In genomic region chr13:48830528-48831250, GRCm38 (mm10) we compare ENCODE assay signal across 21 mouse cellular contexts. TPM values are rescaled to one million over a fixed set of nuclear protein-coding genes. Genes with fewer than 3 reads are reported as not detected.
DNase-seq lines count a peak whose midpoint lies in the region; ATAC-seq and TF ChIP-seq lines count a peak whose summit lies in the region.
"Had no signal": no experiment of that assay in that cellular context is flagged by ENCODE, and none has a peak within 500 bp of the region (broad histone marks: within the 10 kb centered on the region; RNA-seq: fewer than 3 reads in every experiment).

No protein-coding gene starts in this region.

- H3K4me3 ChIP-seq in forebrain, embryonic 12.5 days (replicated peaks), result no peak overlapping the region
- no peak overlapping the region for H3K4me3 ChIP-seq in forebrain, embryonic 11.5 days (ENCODE audit: low read depth, low read length)
- H3K4me3 ChIP-seq in neural tube, embryonic 13.5 days, result no peak overlapping the region
- no peak overlapping the region for H3K4me3 ChIP-seq in hindbrain, postnatal 0 days (ENCODE audit: low read length)
- H3K4me3 ChIP-seq: embryonic facial prominence, embryonic 15.5 days; heart, embryonic 12.5 days; liver, embryonic 12.5 days; lung, embryonic 15.5 days; megakaryocyte, embryonic 14.5 days had no signal

- H3K27ac ChIP-seq in forebrain, embryonic 12.5 days, result no peak overlapping the region
- H3K27ac ChIP-seq in forebrain, embryonic 11.5 days (ENCODE audit: low read depth, low read length), result no peak overlapping the region
- H3K27ac ChIP-seq in neural tube, embryonic 13.5 days (replicated peaks), result peak overlapping the region; percentile 73
- H3K27ac ChIP-seq in hindbrain, postnatal 0 days, result 0 out of 2 replicates have a peak overlapping the region, but pooled peaks have one; percentile 11
- H3K27ac ChIP-seq: embryonic facial prominence, embryonic 15.5 days; liver, embryonic 12.5 days; lung, embryonic 15.5 days; stomach, postnatal 0 days had no signal

- H3K9me3 ChIP-seq in forebrain, embryonic 12.5 days, result no peaks in the 10 kb centered on the region
- H3K9me3 ChIP-seq in forebrain, embryonic 11.5 days (ENCODE audit: control insufficient read depth, low read length), result no peaks in the 10 kb centered on the region
- no peaks in the 10 kb centered on the region for H3K9me3 ChIP-seq in neural tube, embryonic 13.5 days
- no peaks in the 10 kb centered on the region for H3K9me3 ChIP-seq in hindbrain, postnatal 0 days (ENCODE audit: low read length)
- H3K9me3 ChIP-seq: embryonic facial prominence, embryonic 15.5 days; heart, embryonic 12.5 days; liver, embryonic 12.5 days; lung, embryonic 15.5 days; megakaryocyte, embryonic 14.5 days had no signal

- 0 out of 2 replicates have a peak, but pooled peaks have one; percentile 4 for TF ChIP-seq CTCF in hindbrain, postnatal 0 days (IDR thresholded peaks at IDR 0.05; ENCODE audit: low read depth)

- H3K36me3 ChIP-seq in forebrain, embryonic 12.5 days (replicated peaks), result peaks cover 65% of the 10 kb centered on the region
- H3K36me3 ChIP-seq in forebrain, embryonic 11.5 days (ENCODE audit: control insufficient read depth, insufficient read depth, low read length), result peaks cover 15% of the 10 kb centered on the region; the same call in 1 of the 2 replicates
- peaks cover 48% of the 10 kb centered on the region for H3K36me3 ChIP-seq in neural tube, embryonic 13.5 days
- H3K36me3 ChIP-seq in hindbrain, postnatal 0 days (ENCODE audit: insufficient read depth, low read length), result peaks cover 28% of the 10 kb centered on the region; the same call in 1 of the 2 replicates

- ATAC-seq in forebrain, embryonic 12.5 days (ENCODE audit: low FRiP score), result peak; percentile 69
- ATAC-seq in forebrain, embryonic 11.5 days (replicated peaks; ENCODE audit: low FRiP score), result no peak
- ATAC-seq in neural tube, embryonic 13.5 days (ENCODE audit: low read depth), result peak; percentile 61; the same call in 1 of the 2 replicates
- ATAC-seq in hindbrain, postnatal 0 days, result peak; percentile 69
- ATAC-seq: liver, embryonic 12.5 days; Patski had no signal

- no peak overlapping the region for H3K4me2 ChIP-seq in forebrain, embryonic 12.5 days
- no peak overlapping the region for H3K4me2 ChIP-seq in forebrain, embryonic 11.5 days (ENCODE audit: low read depth, low read length, severe bottlenecking)
- H3K4me2 ChIP-seq in neural tube, embryonic 13.5 days, result no peak overlapping the region
- H3K4me2 ChIP-seq in hindbrain, postnatal 0 days (ENCODE audit: low read depth, low read length), result no peak overlapping the region
- H3K4me2 ChIP-seq: embryonic facial prominence, embryonic 15.5 days; heart, embryonic 12.5 days; liver, embryonic 12.5 days; lung, embryonic 15.5 days had no signal

- no peak overlapping the region for H3K9ac ChIP-seq in forebrain, embryonic 12.5 days
- no peak overlapping the region for H3K9ac ChIP-seq in forebrain, embryonic 11.5 days (ENCODE audit: low read length)
- no peak overlapping the region for H3K9ac ChIP-seq in neural tube, embryonic 13.5 days
- no peak overlapping the region for H3K9ac ChIP-seq in hindbrain, postnatal 0 days (replicated peaks; ENCODE audit: low read length)
- H3K9ac ChIP-seq: embryonic facial prominence, embryonic 15.5 days; heart, embryonic 12.5 days; liver, embryonic 12.5 days; lung, embryonic 15.5 days had no signal

- H3K4me1 ChIP-seq in forebrain, embryonic 12.5 days, result no peaks in the 10 kb centered on the region
- no peaks in the 10 kb centered on the region for H3K4me1 ChIP-seq in forebrain, embryonic 11.5 days (replicated peaks; ENCODE audit: control insufficient read depth, insufficient read depth, low read length)
- no peaks in the 10 kb centered on the region for H3K4me1 ChIP-seq in neural tube, embryonic 13.5 days (replicated peaks)
- H3K4me1 ChIP-seq in hindbrain, postnatal 0 days (ENCODE audit: insufficient read depth, low read length), result no peaks in the 10 kb centered on the region
- H3K4me1 ChIP-seq: embryonic facial prominence, embryonic 15.5 days; lung, embryonic 15.5 days had no signal

- no peak for DNase-seq in forebrain, embryonic 11.5 days (ENCODE audit: low spot score)
- DNase-seq in neural tube, embryonic 10.5 days (ENCODE audit: extremely low spot score, low spot score), result no peak
- DNase-seq in hindbrain, postnatal 0 days (ENCODE audit: low spot score), result peak; percentile 70
- no peak for DNase-seq in natural killer cell, adult 2 months (ENCODE audit: low spot score in 2 of 2)
- DNase-seq in T-cell, adult 2 months (ENCODE audit: low spot score), result no peak
- DNase-seq: cerebellum, adult 11 months; gastrocnemius, postnatal 25 days; heart, postnatal 4 days; kidney, adult 2 months; kidney, postnatal 25 days; layer of hippocampus, adult 9-11 months; thymus, postnatal 25 days had no signal

- H3K27me3 ChIP-seq in forebrain, embryonic 12.5 days, result no peaks in the 10 kb centered on the region
- H3K27me3 ChIP-seq in forebrain, embryonic 11.5 days (ENCODE audit: control insufficient read depth, insufficient read depth, low read length), result no peaks in the 10 kb centered on the region
- no peaks in the 10 kb centered on the region for H3K27me3 ChIP-seq in neural tube, embryonic 13.5 days
- H3K27me3 ChIP-seq in hindbrain, postnatal 0 days (ENCODE audit: insufficient read depth, low read length), result no peaks in the 10 kb centered on the region
- H3K27me3 ChIP-seq: embryonic facial prominence, embryonic 15.5 days; heart, embryonic 12.5 days; liver, embryonic 12.5 days; lung, embryonic 15.5 days; megakaryocyte, embryonic 14.5 days; Patski had no signal

- WGBS in forebrain, embryonic 12.5 days, result 75% methylated on average over 14 of the region's 14 CpGs
- WGBS in forebrain, embryonic 11.5 days, result 84% methylated on average over 14 of the region's 14 CpGs
- WGBS in neural tube, embryonic 13.5 days, result 74% methylated on average over 14 of the region's 14 CpGs
- 49% methylated on average over 14 of the region's 14 CpGs for WGBS in hindbrain, postnatal 0 days

RNA-seq across cellular contexts. Expression of gene Phf2, which starts 40.2 kb away (rescaled TPM):
- polyA plus RNA-seq in forebrain, embryonic 12.5 days (2016; fragmentation: Nextera tagmentation; extraction: Ambion mirVana), result 11.9 and 14.7 TPM in 2 replicates
- 14.3 and 14.6 TPM in 2 replicates for polyA plus RNA-seq in forebrain, embryonic 11.5 days (2014; fragmentation: Nextera tagmentation; extraction: Ambion mirVana)
- 9.6 and 9.7 TPM in 2 replicates for polyA plus RNA-seq in neural tube, embryonic 13.5 days (2015; fragmentation: Nextera tagmentation; extraction: Ambion mirVana)
- total RNA-seq in hindbrain, postnatal 0 days (2014; rRNA removed), result 24.2 and 25.0 TPM in 2 replicates
- polyA plus RNA-seq in hindbrain, postnatal 0 days (2015; fragmentation: Nextera tagmentation; extraction: Ambion mirVana), result 4.7 and 4.8 TPM in 2 replicates

Comparison
In these comparisons a context has a peak if more than half of its experiments do, and no peak if none do; other contexts are left out.
1. H3K27ac ChIP-seq: peak in neural tube, embryonic 13.5 days (single experiment) and hindbrain, postnatal 0 days (single experiment); none in forebrain, embryonic 12.5 days (single experiment) and forebrain, embryonic 11.5 days (single experiment).